Mouse (Mus musculus) neural tube, embryonic 15.5 days (tissue): ENCODE data around the gene Ksr1. TPM values are rescaled to one million over a fixed set of nuclear protein-coding genes. Genes with fewer than 3 reads are reported as not detected.

Source experiments
- ATAC-seq: fragments of 200-750 bp; cut with Nextera tagmentation; 2 replicates; pipeline ENCODE4 v1.8.0; 2017; ENCODE audit warnings: mild to moderate bottlenecking, moderate TSS enrichment, moderate library complexity; ENCODE audit not compliant: low FRiP score
- H3K27ac ChIP-seq: fragments of 300-500 bp; sonication (generic); replicated peaks from 2 replicates; pipeline ENCODE4 v1.5.1; 2015; ENCODE audit warnings: mild to moderate bottlenecking, inconsistent platforms
- H3K27me3 ChIP-seq: fragments of 300-500 bp; sonication (generic); replicated peaks from 2 replicates; pipeline ENCODE4 v1.6.1; 2015; ENCODE audit warnings: inconsistent platforms
- H3K36me3 ChIP-seq: fragments of 300-500 bp; sonication (generic); 2 replicates; pipeline ENCODE4 v1.6.1; 2015; ENCODE audit warnings: inconsistent platforms
- H3K4me1 ChIP-seq: fragments of 300-500 bp; sonication (generic); 2 replicates; pipeline ENCODE4 v1.6.1; 2015; ENCODE audit warnings: inconsistent platforms
- H3K4me2 ChIP-seq: fragments of 300-500 bp; sonication (generic); 2 replicates; pipeline ENCODE4 v1.6.1; 2015; ENCODE audit warnings: inconsistent platforms, mild to moderate bottlenecking, moderate library complexity
- H3K4me3 ChIP-seq: fragments of 300-500 bp; sonication (generic); replicated peaks from 2 replicates; pipeline ENCODE4 v1.5.1; 2015; ENCODE audit warnings: mild to moderate bottlenecking, inconsistent platforms
- H3K9ac ChIP-seq: fragments of 300-500 bp; sonication (generic); replicated peaks from 2 replicates; pipeline ENCODE4 v1.6.1; 2015; ENCODE audit warnings: mild to moderate bottlenecking, inconsistent platforms
- H3K9me3 ChIP-seq: fragments of 300-500 bp; sonication (generic); replicated peaks from 2 replicates; pipeline ENCODE4 v1.6.1; 2016; ENCODE audit warnings: inconsistent platforms
- WGBS: fragments of 180-500 bp; shearing (Covaris S2); methylation state at CpG from one replicate; pipeline ENCODE4 v1.1.7; 2015; ENCODE audit warnings: mixed read lengths; 5-methylcytosine and 5-hydroxymethylcytosine counted together
- polyA plus RNA-seq: library from polyadenylated mRNA; unstranded; fragments of >200 nt; fragmentation: Nextera tagmentation; extraction: Ambion mirVana; gene quantifications from 2 replicates; pipeline ENCODE4 v1.2.1, GENCODE M21; 2015

Gene Ksr1
- polyA plus RNA-seq, 1 experiment from 2014 or later: 5.8 TPM

DNA sequence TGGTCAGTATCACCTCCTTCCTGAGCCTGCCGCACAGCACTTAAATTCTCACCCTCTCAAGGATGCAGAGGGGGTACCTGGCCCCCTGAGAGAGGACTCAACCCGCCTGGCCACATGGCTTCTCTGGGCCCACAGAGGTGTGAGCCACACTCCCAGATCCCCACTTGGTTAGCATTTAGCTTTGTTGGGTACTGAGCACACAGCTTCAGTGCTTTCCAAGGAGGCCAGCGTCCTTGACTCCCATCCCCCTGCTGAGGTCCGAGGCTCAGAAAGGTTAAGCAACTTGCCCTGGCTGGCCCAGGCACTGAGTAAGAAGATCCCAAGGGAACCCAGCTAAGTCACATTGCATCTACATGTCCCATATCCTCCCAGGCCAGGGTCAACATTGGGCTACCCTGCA, 178.1 kb downstream of the Ksr1 start:
- ATAC-seq: no peak
- Histone ChIP-seq H3K9me3 (no peaks in the 10 kb centered on the region), H3K36me3 (no peaks in the 10 kb centered on the region), H3K4me1 (peaks cover 9% of the 10 kb centered on the region), H3K4me3 (no peak overlapping the region), H3K9ac (no peak overlapping the region), H3K27ac (no peak overlapping the region), H3K27me3 (no peaks in the 10 kb centered on the region), H3K4me2 (no peak overlapping the region)
- 87% methylated on average over 4 of the region's 4 CpGs for WGBS

DNA sequence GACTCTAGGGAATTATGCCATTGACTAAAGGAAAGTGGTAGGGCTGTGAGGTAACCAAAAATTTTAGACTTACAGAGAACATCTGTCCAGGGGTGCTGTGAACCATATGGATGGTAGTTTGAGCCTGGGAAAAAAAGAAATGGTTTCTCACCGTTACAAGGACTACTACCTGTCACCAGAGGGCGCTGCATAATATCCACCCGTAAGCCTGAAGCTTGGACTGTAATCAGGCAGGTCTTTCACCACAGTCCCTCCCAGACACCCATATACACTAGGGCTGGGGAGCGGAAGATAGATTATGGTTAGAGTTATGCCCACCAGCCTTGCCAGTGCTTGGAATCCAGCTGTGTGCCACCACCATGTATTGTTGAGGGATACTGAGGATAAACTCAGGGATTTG, 178.8 kb downstream of the Ksr1 start:
- H3K27ac ChIP-seq: no peak overlapping the region
- no peaks in the 10 kb centered on the region for H3K9me3 ChIP-seq
- 24% methylated on average over 4 of the region's 4 CpGs for WGBS
- H3K9ac ChIP-seq: no peak overlapping the region
- H3K36me3 ChIP-seq: no peaks in the 10 kb centered on the region
- no peaks in the 10 kb centered on the region for H3K27me3 ChIP-seq
- H3K4me3 ChIP-seq: no peak overlapping the region
- no peak for ATAC-seq
- no peak overlapping the region for H3K4me2 ChIP-seq
- H3K4me1 ChIP-seq: peaks cover 1% of the 10 kb centered on the region; the same call in 1 of the 2 replicates

Other genes with a start within 250 kb of the Ksr1 start
- 1.0 and 1.3 TPM in 2 replicates for gene Nos2, start 225.6 kb downstream of the Ksr1 start, polyA plus RNA-seq
- 18.3 and 67.6 TPM in 2 replicates for gene Lgals9, start 161.5 kb downstream of the Ksr1 start, polyA plus RNA-seq
- gene Wsb1, start 108.3 kb upstream of the Ksr1 start, polyA plus RNA-seq: 415 and 444 TPM in 2 replicates
- not detected in 2 replicates for gene Gm9964, start 150.5 kb upstream of the Ksr1 start, polyA plus RNA-seq
- 5.4 and 5.6 TPM in 2 replicates for gene Nf1, start 193.3 kb upstream of the Ksr1 start, polyA plus RNA-seq